Mouse (Mus musculus) heart, postnatal 0 days (tissue): ENCODE results near the gene AI854703. TPM values are rescaled to one million over a fixed set of nuclear protein-coding genes. Genes with fewer than 3 reads are reported as not detected.
"Not testable (repeated sequence)": the region's sequence is repeated elsewhere in the genome, so short reads cannot be mapped to it uniquely, and the experiment has no call there.

Experiments
- ATAC-seq: fragments of 200-750 bp; cut with Nextera tagmentation; 2 replicates; pipeline ENCODE4 v1.8.0; 2017; ENCODE audit warnings: low read depth, moderate number of reproducible peaks, moderate library complexity; ENCODE audit not compliant: insufficient read depth
- DNase-seq: peaks from one replicate; pipeline ENCODE4 v3.0.0-alpha.2; 2016; ENCODE audit warnings: low spot score
- H3K27ac ChIP-seq: fragments of 300-500 bp; sonication (generic); 2 replicates; pipeline ENCODE4 v1.5.1; 2014; ENCODE audit warnings: low read depth, mild to moderate bottlenecking
- H3K27me3 ChIP-seq: fragments of 300-500 bp; sonication (generic); 2 replicates; pipeline ENCODE4 v1.6.1; 2014; ENCODE audit warnings: low read length, mixed read lengths; ENCODE audit not compliant: control insufficient read depth, insufficient read depth
- H3K36me3 ChIP-seq: fragments of 300-500 bp; sonication (generic); replicated peaks from 2 replicates; pipeline ENCODE4 v1.6.1; 2014; ENCODE audit warnings: low read length, mixed read lengths; ENCODE audit not compliant: control insufficient read depth, insufficient read depth
- H3K4me1 ChIP-seq: fragments of 300-500 bp; sonication (generic); 2 replicates; pipeline ENCODE4 v1.6.1; 2014; ENCODE audit warnings: antibody characterized with exemption; ENCODE audit not compliant: control insufficient read depth, insufficient read depth
- H3K4me2 ChIP-seq: fragments of 300-500 bp; sonication (generic); 2 replicates; pipeline ENCODE4 v1.6.1; 2014; ENCODE audit warnings: low read depth, mild to moderate bottlenecking, low read length, moderate library complexity
- H3K4me3 ChIP-seq: fragments of 300-500 bp; sonication (generic); 2 replicates; pipeline ENCODE4 v1.5.1; 2014; ENCODE audit warnings: low read depth, low read length
- H3K9ac ChIP-seq: fragments of 300-500 bp; sonication (generic); replicated peaks from 2 replicates; pipeline ENCODE4 v1.6.1; 2014; ENCODE audit warnings: low read depth, low read length, mixed read lengths
- H3K9me3 ChIP-seq: fragments of 300-500 bp; sonication (generic); replicated peaks from 2 replicates; pipeline ENCODE4 v1.6.1; 2016; ENCODE audit warnings: low read length; ENCODE audit not compliant: control insufficient read depth
- CTCF ChIP-seq: IDR thresholded peaks from 2 replicates; pipeline ENCODE4 v1.5.1; 2016; ENCODE audit warnings: antibody characterized with exemption, control low read depth, low read depth
- EP300 ChIP-seq: IDR thresholded peaks from 2 replicates; pipeline ENCODE4 v1.6.1; 2016; ENCODE audit warnings: antibody characterized with exemption, low read depth
- WGBS: fragments of 180-500 bp; shearing (Covaris S2); extraction: QIAGEN DNeasy Blood & Tissue Kit; methylation state at CpG from one replicate; pipeline ENCODE4 v1.1.7; 2014; 5-methylcytosine and 5-hydroxymethylcytosine counted together
- polyA plus RNA-seq: library from polyadenylated mRNA; unstranded; fragments of >200 nt; fragmentation: Nextera tagmentation; extraction: Ambion mirVana; gene quantifications from 2 replicates; pipeline ENCODE4 v1.2.1, GENCODE M21; 2015
- total RNA-seq: library from RNA; depleted of rRNA; stranded (reverse); fragments of >200 nt; gene quantifications from 2 replicates; pipeline ENCODE4 v1.2.3, GENCODE M21; 2014; ENCODE audit warnings: low replicate concordance

AI854703 gene
- total and polyA plus RNA-seq, 2 experiments from 2014 or later: 0.38 to 0.87 TPM

DNA sequence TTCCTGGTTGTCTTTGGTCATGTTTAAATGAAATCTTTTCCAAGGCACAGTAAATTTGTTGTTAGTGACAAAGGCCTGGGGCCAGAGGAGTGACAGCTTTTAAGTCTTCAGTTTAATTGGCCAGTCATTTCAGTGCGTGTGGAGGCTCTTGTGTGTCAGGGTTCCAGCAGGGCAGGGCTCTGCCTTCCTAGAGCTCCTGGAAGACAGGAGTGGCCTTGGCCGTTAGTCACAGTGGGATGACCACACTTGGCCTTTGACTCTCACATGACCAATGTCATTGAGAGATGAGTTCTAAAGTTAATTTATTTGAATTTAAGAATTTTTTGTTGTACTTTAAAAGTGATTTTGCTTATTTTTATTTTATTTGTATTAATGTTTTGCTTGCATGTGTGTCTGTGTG is 18.4 kb upstream of the AI854703 start:
- Histone ChIP-seq H3K27me3 (no peaks in the 10 kb centered on the region), H3K4me3 (no peak overlapping the region), H3K9me3 (no peaks in the 10 kb centered on the region), H3K4me1 (0 out of 2 replicates have a peak, but pooled peaks cover 2% of the 10 kb centered on the region), H3K9ac (no peak overlapping the region), H3K36me3 (0 out of 2 replicates have a peak, but pooled peaks cover 13% of the 10 kb centered on the region), H3K4me2 (no peak overlapping the region), H3K27ac (no peak overlapping the region)
- ATAC-seq (no peak), DNase-seq (no peak)
- no peak for TF ChIP-seq EP300
- TF ChIP-seq CTCF: no peak
- 87% methylated on average over 2 of the region's 2 CpGs for WGBS

DNA sequence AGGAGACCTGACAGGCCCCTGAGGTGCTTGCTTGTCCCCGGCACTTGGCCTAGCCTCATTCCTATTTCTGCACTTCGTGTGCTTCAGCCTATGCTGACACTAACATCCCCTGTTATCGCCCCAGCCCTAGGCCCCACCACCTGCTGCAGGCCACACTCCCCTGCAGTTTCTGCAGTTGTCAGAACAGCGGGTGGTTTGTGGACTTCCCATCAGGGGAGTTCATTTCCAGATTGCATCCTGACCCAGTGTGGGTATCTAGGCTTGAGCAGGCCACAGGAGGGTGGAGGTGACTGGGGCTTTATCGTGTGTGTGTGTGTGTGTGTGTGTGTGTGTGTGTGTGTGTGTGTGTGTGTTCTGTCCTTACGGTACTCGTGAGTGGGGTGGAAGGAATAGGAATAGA is 17.1 kb upstream of the AI854703 start:
- H3K9me3 ChIP-seq: no peaks in the 10 kb centered on the region
- ATAC-seq (no peak), DNase-seq (no peak)
- no peaks in the 10 kb centered on the region for H3K27me3 ChIP-seq
- peaks cover 26% of the 10 kb centered on the region; the same call in 1 of the 2 replicates for H3K36me3 ChIP-seq
- H3K9ac ChIP-seq: no peak overlapping the region
- no peak overlapping the region for H3K27ac ChIP-seq
- 43% methylated on average over 7 of the region's 7 CpGs for WGBS
- no peak overlapping the region for H3K4me3 ChIP-seq
- H3K4me1 ChIP-seq: no peaks in the 10 kb centered on the region
- H3K4me2 ChIP-seq: no peak overlapping the region
- TF ChIP-seq CTCF (no peak), EP300 (no peak)

DNA sequence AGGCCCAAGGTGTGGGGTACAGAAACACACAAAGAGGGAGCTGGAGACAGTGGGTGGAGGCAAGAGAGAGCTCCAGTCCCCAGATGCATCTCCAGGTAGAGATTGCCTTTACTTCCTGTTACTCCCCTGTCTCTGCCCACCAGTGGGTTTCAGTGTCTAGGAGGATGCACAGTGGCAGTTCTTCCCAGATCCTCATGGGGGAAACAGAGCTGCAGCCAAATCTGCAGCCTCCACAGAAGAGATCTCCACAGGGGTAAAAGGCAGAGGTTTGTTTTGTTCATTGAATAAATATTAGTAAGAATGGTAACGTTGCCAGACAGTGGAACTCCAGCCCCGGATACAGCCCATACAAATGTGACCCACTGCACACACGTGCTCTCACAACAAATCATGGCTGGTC is 15.9 kb upstream of the AI854703 start:
- Histone ChIP-seq H3K4me3 (no peak overlapping the region), H3K4me2 (no peak overlapping the region), H3K9ac (no peak overlapping the region), H3K27me3 (no peaks in the 10 kb centered on the region), H3K9me3 (no peaks in the 10 kb centered on the region), H3K27ac (no peak overlapping the region), H3K4me1 (no peaks in the 10 kb centered on the region), H3K36me3 (peaks cover 24% of the 10 kb centered on the region; the same call in 1 of the 2 replicates)
- TF ChIP-seq CTCF (no peak), EP300 (no peak)
- WGBS: 82% methylated on average over 3 of the region's 3 CpGs
- DNase-seq (no peak), ATAC-seq (no peak)

DNA sequence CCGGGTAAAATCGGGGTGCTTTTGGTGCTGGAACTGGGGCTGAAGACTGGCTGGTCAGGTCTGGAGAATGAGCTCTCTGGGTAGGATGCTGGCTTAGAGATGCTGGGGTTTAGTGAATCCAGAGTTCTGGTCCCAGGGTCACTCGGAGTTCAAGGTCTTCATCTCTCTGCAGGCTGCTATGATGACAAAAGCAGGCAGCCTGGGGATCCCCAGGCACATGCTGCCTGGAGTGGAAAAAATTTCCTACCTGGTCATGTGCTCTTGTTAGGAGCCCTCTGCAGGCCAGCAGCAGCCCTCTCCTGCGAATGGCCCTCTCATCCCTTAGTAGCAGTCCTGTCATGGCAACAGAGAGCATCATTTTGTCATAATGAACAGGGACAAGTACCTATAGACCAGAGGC is 13.1 kb upstream of the AI854703 start:
- no peak overlapping the region for H3K4me2 ChIP-seq
- WGBS: 70% methylated on average over 4 of the region's 4 CpGs
- no peak overlapping the region for H3K4me3 ChIP-seq
- H3K4me1 ChIP-seq: no peaks in the 10 kb centered on the region
- no peak for TF ChIP-seq CTCF
- TF ChIP-seq EP300: no peak
- H3K27me3 ChIP-seq: no peaks in the 10 kb centered on the region
- DNase-seq (no peak), ATAC-seq (no peak)
- H3K27ac ChIP-seq: no peak overlapping the region
- H3K9ac ChIP-seq: no peak overlapping the region
- H3K9me3 ChIP-seq: no peaks in the 10 kb centered on the region
- H3K36me3 ChIP-seq: peaks cover 34% of the 10 kb centered on the region

DNA sequence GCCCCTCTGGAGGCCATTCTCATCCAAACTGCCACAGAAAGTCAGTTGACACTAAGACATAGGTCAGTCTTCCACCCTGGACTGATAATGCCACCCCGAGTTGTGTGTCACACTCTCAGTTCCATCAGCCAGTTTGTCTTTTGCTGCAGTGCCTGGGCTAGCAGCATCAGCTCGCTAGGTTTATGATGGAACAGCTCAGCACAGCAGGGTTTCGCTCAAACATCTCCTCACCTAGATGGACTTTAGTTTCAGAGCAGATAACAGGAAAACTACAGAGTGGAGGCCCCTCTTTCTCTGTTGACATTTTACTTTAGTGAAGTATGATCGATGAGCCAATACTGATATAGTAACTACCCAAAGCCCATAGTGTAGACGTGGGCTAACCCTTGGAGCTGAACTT is 11.8 kb upstream of the AI854703 start:
- no peak for ATAC-seq
- TF ChIP-seq EP300 (no peak), CTCF (no peak)
- no peaks in the 10 kb centered on the region for H3K9me3 ChIP-seq
- H3K27ac ChIP-seq: no peak overlapping the region
- no peak overlapping the region for H3K9ac ChIP-seq
- no peaks in the 10 kb centered on the region for H3K4me1 ChIP-seq
- H3K27me3 ChIP-seq: no peaks in the 10 kb centered on the region
- no peak overlapping the region for H3K4me2 ChIP-seq
- no peak overlapping the region for H3K4me3 ChIP-seq
- WGBS: 85% methylated on average over 5 of the region's 5 CpGs
- DNase-seq: no peak
- peaks cover 43% of the 10 kb centered on the region for H3K36me3 ChIP-seq

DNA sequence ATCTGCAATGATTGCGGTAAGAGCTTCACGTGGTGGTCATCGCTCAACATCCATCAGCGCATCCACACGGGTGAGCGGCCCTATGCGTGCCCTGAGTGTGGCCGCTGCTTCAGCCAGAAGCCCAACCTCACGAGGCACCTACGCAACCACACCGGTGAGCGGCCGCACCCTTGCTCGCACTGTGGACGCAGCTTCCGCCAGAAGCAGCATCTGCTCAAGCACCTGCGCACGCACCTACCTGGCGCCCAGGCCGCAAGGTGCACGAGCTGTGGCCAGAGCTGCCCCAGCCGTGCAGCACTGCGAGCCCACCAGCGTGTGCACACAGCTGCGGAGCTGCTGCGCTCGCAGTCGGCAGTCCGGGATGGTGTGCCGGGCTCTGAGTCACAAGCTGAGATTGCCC is 6.5 kb upstream of the AI854703 start:
- no peak overlapping the region for H3K27ac ChIP-seq
- 94% methylated on average over 30 of the region's 30 CpGs for WGBS
- no peak for ATAC-seq
- H3K36me3 ChIP-seq: peaks cover 34% of the 10 kb centered on the region
- no peak overlapping the region for H3K4me3 ChIP-seq
- H3K27me3 ChIP-seq: no peaks in the 10 kb centered on the region
- no peak for TF ChIP-seq CTCF
- no peak overlapping the region for H3K9ac ChIP-seq
- no peaks in the 10 kb centered on the region for H3K4me1 ChIP-seq
- no peaks in the 10 kb centered on the region for H3K9me3 ChIP-seq
- no peak for DNase-seq
- H3K4me2 ChIP-seq: no peak overlapping the region

DNA sequence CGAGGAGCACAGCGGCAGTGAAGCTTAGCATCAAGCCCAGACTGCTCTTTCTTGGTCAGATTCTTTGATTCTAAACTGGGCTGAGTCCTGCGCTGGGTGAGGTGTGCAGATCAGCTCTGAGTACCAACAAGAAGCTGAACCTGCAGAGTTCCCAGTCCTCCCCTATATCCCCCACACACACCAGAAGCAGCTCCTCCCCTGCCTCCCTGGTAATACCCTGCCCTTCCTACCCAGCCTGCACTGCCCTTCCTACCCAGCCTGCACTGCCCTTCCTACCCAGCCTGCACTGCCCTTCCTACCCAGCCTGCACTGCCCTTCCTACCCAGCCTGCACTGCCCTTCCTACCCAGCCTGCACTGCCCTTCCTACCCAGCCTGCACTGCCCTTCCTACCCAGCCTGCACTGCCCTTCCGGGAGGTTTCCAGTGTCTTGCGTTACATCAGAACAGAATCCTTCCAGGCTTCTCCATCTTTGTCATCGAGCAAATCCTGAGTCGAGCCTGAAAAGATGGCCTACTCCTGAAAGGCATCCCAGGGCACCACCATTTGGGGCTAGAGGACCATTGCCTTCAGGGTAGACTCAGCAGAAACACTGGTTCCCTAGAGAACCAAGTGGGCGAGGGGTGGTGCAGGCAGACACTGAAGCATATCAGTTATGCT is 4.2 kb upstream of the AI854703 start:
- H3K9me3 ChIP-seq, ATAC-seq, H3K9ac ChIP-seq, H3K4me3 ChIP-seq, H3K4me2 ChIP-seq, DNase-seq, H3K4me1 ChIP-seq, H3K27me3 ChIP-seq, H3K27ac ChIP-seq: not testable (repeated sequence)
- WGBS: 87% methylated on average over 8 of the region's 8 CpGs
- H3K36me3 ChIP-seq: peaks cover 27% of the 10 kb centered on the region
